Mouse (Mus musculus) stomach, embryonic 15.5 days (tissue): ENCODE measurements at regions not wholly inside any gene's neighbourhood (a gene's known extent, or its start where the extent isn't known, plus 50 kb on each side); places are given as distances from the start of the nearest gene placed in this dataset.

ENCODE experiments used
- ATAC-seq: fragments of 200-750 bp; cut with Nextera tagmentation; 2 replicates; pipeline ENCODE4 v1.8.0; 2017; ENCODE audit warnings: low read depth, moderate number of reproducible peaks, moderate TSS enrichment; ENCODE audit not compliant: insufficient read depth, low FRiP score
- H3K27ac ChIP-seq: fragments of 300-500 bp; sonication (generic); 2 replicates; pipeline ENCODE4 v1.5.1; 2015; ENCODE audit warnings: mild to moderate bottlenecking, inconsistent platforms
- H3K27me3 ChIP-seq: fragments of 300-500 bp; sonication (generic); replicated peaks from 2 replicates; pipeline ENCODE4 v1.6.1; 2015; ENCODE audit warnings: inconsistent platforms
- H3K36me3 ChIP-seq: fragments of 300-500 bp; sonication (generic); 2 replicates; pipeline ENCODE4 v1.6.1; 2015; ENCODE audit warnings: inconsistent platforms
- H3K4me1 ChIP-seq: fragments of 300-500 bp; sonication (generic); 2 replicates; pipeline ENCODE4 v1.6.1; 2015; ENCODE audit warnings: inconsistent platforms
- H3K4me2 ChIP-seq: fragments of 300-500 bp; sonication (generic); 2 replicates; pipeline ENCODE4 v1.6.1; 2015; ENCODE audit warnings: mild to moderate bottlenecking, inconsistent platforms
- H3K4me3 ChIP-seq: fragments of 300-500 bp; sonication (generic); replicated peaks from 2 replicates; pipeline ENCODE4 v1.5.1; 2015; ENCODE audit warnings: inconsistent platforms
- H3K9ac ChIP-seq: fragments of 300-500 bp; sonication (generic); 2 replicates; pipeline ENCODE4 v1.6.1; 2015; ENCODE audit warnings: inconsistent platforms
- H3K9me3 ChIP-seq: fragments of 300-500 bp; sonication (generic); 2 replicates; pipeline ENCODE4 v1.6.1; 2016; ENCODE audit warnings: inconsistent platforms
- WGBS: fragments of 180-500 bp; shearing (Covaris S2); methylation state at CpG from one replicate; pipeline ENCODE4 v1.1.7; 2015; 5-methylcytosine and 5-hydroxymethylcytosine counted together

DNA sequence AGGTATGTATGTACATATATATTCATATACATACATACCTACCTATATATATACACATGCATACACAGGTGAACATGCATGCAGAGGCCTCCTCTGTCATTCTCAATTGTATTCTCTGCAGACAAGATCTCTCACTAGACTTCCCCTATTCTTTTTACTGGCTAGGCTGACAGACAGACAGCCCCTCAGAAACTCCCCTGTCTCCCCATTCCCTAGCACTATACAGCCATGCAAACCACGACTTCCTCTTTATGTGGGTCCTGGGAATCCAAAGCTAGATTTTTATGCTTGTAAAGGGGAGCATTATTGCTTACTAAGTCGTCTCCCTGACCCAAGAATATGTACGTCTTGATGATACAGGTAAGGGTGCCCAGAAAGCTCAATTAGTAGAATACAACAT, 86.9 kb downstream of the Fam124b start:
- Histone ChIP-seq H3K27ac (no peak overlapping the region), H3K9me3 (no peaks in the 10 kb centered on the region), H3K4me1 (no peaks in the 10 kb centered on the region), H3K9ac (no peak overlapping the region), H3K4me2 (no peak overlapping the region), H3K27me3 (no peaks in the 10 kb centered on the region), H3K4me3 (no peak overlapping the region), H3K36me3 (no peaks in the 10 kb centered on the region)
- WGBS: 61% methylated on average over 3 of the region's 3 CpGs
- ATAC-seq: no peak

DNA sequence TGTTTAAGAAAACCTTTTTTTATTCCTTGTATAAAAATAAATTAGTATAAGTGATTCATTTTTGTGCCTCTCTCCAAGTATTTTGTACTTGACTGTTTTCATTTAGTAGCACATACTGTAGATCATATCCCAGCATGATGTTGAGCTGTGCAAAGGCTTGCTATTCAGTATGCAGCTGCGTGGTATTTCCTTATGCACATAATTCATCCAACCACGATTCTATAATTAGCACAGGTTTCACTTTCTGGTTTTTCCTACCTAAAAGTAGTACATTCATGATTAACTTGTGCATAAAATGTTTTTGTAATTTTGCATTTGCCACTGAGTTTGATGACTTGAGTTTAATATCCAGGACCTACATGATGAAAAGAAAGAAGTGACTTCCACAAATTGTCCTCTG, 94.3 kb downstream of the Fam124b start:
- Histone ChIP-seq H3K9ac (no peak overlapping the region), H3K36me3 (no peaks in the 10 kb centered on the region), H3K4me1 (no peaks in the 10 kb centered on the region), H3K9me3 (no peaks in the 10 kb centered on the region), H3K4me2 (no peak overlapping the region), H3K4me3 (no peak overlapping the region), H3K27ac (no peak overlapping the region), H3K27me3 (no peaks in the 10 kb centered on the region)
- WGBS: 72% methylated on average over 2 of the region's 2 CpGs
- no peak for ATAC-seq

DNA sequence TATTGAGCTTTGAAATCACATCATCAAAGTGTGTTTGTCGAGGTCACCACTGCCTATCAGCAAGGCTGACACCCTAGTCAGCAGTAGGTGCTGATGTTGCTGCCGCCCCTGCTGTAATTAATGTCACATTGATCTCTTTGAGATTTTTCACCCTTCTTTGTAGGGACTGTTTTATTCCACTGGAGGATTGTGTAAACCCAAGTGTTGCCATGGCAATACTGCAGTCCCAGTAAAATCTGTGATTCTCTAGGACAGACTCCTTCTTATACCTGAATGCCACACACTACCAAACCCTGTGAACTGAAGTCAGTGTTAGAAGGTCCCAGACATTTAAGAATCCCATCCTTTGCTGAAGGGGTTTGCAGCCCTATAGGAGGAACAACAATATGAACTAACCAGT, 102.4 kb downstream of the Fam124b start:
- no peaks in the 10 kb centered on the region for H3K4me1 ChIP-seq
- no peak overlapping the region for H3K4me3 ChIP-seq
- no peaks in the 10 kb centered on the region for H3K36me3 ChIP-seq
- no peaks in the 10 kb centered on the region for H3K9me3 ChIP-seq
- no peaks in the 10 kb centered on the region for H3K27me3 ChIP-seq
- H3K27ac ChIP-seq: no peak overlapping the region
- no peak for ATAC-seq
- H3K9ac ChIP-seq: no peak overlapping the region
- H3K4me2 ChIP-seq: no peak overlapping the region
- 63% methylated on average over 2 of the region's 2 CpGs for WGBS

DNA sequence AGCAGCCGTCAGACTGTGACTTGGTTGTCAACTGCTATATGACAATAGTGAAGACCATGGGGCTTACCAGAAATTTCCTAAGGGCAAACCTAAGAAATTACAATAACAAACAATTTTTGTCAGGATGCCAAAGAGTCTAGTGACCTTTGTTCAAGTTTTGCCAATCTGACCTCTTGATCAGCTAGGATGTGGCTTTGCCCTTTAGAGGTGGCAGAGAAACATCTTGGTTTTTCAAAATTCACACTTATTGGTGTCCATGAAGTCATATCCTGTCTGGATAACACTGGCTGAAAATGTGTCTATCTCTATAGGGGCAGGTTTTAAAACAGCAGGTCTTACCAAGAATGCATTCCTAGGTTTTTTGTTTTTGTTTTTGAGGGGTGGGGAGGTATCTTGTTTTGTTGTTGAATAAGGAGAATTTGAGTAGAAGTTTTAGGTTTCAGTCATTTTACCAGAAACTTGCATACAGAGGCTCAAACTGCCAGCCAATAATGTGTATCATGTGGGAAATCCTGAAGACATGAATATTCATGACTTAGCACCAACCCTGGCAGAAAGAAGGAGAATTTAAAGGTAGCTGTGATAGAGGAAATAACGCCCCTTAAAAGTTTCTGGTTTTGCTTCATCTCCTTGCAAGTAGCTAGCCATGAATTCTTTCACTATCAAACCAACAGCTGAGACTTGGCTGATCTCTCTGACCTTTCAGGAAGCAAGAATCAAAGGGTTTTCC, 110.4 kb downstream of the Fam124b start:
- WGBS: 73% methylated on average over 2 of the region's 2 CpGs
- ATAC-seq: no peak
- H3K27ac ChIP-seq: no peak overlapping the region
- H3K9me3 ChIP-seq: no peaks in the 10 kb centered on the region
- H3K9ac ChIP-seq: no peak overlapping the region
- no peaks in the 10 kb centered on the region for H3K36me3 ChIP-seq
- H3K4me1 ChIP-seq: no peaks in the 10 kb centered on the region
- no peaks in the 10 kb centered on the region for H3K27me3 ChIP-seq
- H3K4me2 ChIP-seq: no peak overlapping the region
- no peak overlapping the region for H3K4me3 ChIP-seq

DNA sequence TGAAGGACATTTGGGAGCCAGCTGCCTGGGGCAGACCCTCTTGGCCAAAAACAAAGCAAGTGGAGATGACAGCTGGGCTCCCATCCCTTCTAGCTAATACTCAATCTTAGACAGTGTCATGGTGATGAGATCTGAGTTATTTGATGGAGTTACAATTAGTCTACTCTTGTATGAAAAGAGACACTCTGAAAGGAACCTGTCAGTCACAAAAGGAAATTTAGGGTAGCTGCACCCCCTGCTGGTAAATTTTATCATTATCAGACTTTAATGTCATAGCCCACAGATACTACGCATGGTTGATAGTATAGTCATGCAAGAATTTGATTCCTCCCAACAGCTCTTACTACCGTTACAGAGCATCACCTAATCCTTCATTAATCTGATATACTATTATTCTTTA, 112.0 kb downstream of the Fam124b start:
- ATAC-seq: no peak
- Histone ChIP-seq H3K4me3 (no peak overlapping the region), H3K9me3 (no peaks in the 10 kb centered on the region), H3K36me3 (no peaks in the 10 kb centered on the region), H3K4me1 (no peaks in the 10 kb centered on the region), H3K4me2 (no peak overlapping the region), H3K9ac (no peak overlapping the region), H3K27ac (no peak overlapping the region), H3K27me3 (no peaks in the 10 kb centered on the region)
- 68% methylated on average over 2 of the region's 2 CpGs for WGBS

DNA sequence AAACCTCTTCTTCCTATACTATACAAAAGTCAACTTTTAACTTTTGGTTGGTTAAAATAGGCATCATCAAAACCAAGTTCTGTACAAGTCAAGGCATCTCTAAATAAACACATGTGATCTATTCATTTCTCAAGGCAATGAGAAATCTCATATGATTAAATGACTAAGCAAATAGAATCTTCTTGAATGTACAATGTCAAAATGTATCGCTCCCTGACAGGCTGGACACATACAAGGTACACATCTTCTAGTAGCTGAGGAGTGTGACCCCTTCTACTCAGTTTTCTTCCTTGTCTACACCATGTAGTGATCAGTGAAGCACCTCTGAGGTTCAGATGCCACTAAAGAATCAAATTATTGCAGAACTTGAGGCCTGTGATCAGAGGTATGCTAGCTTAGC, 120.0 kb downstream of the Fam124b start:
- no peaks in the 10 kb centered on the region for H3K27me3 ChIP-seq
- H3K4me1 ChIP-seq: no peaks in the 10 kb centered on the region
- H3K9me3 ChIP-seq: no peaks in the 10 kb centered on the region
- H3K4me3 ChIP-seq: no peak overlapping the region
- H3K9ac ChIP-seq: no peak overlapping the region
- no peaks in the 10 kb centered on the region for H3K36me3 ChIP-seq
- no peak for ATAC-seq
- 96% methylated on average over 1 of the region's 1 CpGs for WGBS
- H3K27ac ChIP-seq: no peak overlapping the region
- no peak overlapping the region for H3K4me2 ChIP-seq

DNA sequence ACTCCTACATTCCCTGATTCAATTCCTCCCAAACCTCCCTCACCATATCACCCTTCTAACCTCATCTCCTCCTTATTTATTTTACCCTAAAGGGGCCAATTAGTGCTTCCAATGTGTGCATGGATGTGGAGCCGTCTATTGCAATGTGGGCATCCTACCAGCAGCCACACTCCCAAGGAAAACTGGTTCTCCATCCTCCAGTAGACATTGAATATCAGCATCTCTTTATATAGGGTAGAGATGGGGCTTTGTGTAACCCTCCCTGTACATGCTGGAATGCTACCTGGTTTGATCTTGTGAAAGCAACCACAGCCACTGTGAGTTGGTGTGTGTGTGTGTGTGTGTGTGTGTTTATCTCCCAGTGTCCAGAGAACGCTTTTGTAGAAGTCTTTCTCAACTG, 126.5 kb downstream of the Fam124b start:
- H3K9me3 ChIP-seq: no peaks in the 10 kb centered on the region
- H3K36me3 ChIP-seq: no peaks in the 10 kb centered on the region
- WGBS: 75% methylated on average over 2 of the region's 2 CpGs
- no peaks in the 10 kb centered on the region for H3K27me3 ChIP-seq
- no peak for ATAC-seq
- no peak overlapping the region for H3K4me2 ChIP-seq
- no peak overlapping the region for H3K27ac ChIP-seq
- H3K4me3 ChIP-seq: no peak overlapping the region
- no peaks in the 10 kb centered on the region for H3K4me1 ChIP-seq
- no peak overlapping the region for H3K9ac ChIP-seq

DNA sequence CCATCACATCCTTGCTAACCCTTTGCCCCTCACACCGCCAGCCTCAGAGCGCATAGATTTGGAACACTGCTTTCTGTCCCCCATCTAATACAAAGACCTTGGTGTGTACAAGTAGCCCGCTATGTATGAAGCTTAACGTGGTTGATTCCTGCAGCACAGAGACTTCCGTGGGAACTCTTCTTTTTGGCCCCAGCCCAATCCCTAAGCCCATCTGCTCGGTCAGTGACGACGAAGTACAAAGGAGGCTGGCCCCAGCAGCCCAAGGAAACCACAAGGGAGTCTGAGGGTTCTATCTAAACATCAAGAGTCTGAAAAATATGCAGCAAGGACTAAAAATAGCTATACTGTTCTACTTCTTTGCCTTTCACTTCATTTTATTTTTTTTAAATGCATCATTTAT, 126.9 kb downstream of the Fam124b start:
- no peak for ATAC-seq
- H3K4me1 ChIP-seq: no peaks in the 10 kb centered on the region
- WGBS: 45% methylated on average over 8 of the region's 8 CpGs
- H3K4me3 ChIP-seq: no peak overlapping the region
- H3K9ac ChIP-seq: no peak overlapping the region
- H3K27ac ChIP-seq: no peak overlapping the region
- no peak overlapping the region for H3K4me2 ChIP-seq
- no peaks in the 10 kb centered on the region for H3K9me3 ChIP-seq
- no peaks in the 10 kb centered on the region for H3K27me3 ChIP-seq
- no peaks in the 10 kb centered on the region for H3K36me3 ChIP-seq

DNA sequence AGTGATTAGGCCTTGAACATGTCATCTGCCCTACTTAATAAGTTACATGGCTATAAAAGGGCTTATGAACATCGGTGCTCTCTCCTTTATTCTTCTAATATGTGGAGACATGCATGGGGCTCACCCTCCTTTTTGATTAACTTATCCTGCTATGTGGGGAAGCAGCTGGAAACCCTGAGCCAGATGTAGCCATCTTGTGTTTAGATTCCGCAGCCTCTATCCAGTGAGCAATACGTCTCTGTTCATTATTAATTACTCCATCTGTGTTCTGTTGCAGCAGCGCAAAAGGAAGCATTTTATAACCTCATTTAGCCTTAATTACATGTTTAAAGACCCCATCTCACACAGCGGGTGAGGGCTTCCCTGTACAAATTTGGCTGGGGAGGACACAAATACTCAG, 129.6 kb downstream of the Fam124b start:
- 54% methylated on average over 5 of the region's 5 CpGs for WGBS

DNA sequence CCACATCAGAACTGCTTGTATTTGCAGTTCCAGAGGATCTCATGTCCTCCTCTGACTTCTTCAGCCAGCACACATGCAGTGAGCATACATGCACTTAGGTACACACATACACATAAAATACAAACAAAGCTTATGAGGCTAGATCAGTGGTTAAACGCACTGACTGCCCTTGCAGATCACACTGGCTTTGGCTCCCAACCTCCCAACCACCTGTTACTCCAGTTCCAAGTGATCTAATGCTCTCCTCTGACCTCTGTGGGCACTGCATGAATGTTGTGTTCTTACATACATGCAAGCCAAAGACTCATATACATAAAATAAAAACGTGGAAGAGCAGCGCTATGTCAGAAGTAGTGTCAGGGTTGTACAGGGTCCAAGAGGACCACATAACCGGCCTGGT, 141.9 kb downstream of the Fam124b start:
- H3K27ac ChIP-seq: no peak overlapping the region
- H3K4me3 ChIP-seq: no peak overlapping the region
- no peak overlapping the region for H3K9ac ChIP-seq
- H3K9me3 ChIP-seq: no peaks in the 10 kb centered on the region
- 81% methylated on average over 4 of the region's 4 CpGs for WGBS
- no peak for ATAC-seq
- no peaks in the 10 kb centered on the region for H3K36me3 ChIP-seq
- H3K4me2 ChIP-seq: no peak overlapping the region
- no peaks in the 10 kb centered on the region for H3K4me1 ChIP-seq
- H3K27me3 ChIP-seq: no peaks in the 10 kb centered on the region

More for the DNA sequence above, 129.6 kb downstream of the Fam124b start:
- no peak for ATAC-seq
- H3K36me3 ChIP-seq: no peaks in the 10 kb centered on the region
- H3K4me3 ChIP-seq: no peak overlapping the region
- H3K9ac ChIP-seq: no peak overlapping the region
- no peaks in the 10 kb centered on the region for H3K4me1 ChIP-seq
- H3K27me3 ChIP-seq: no peaks in the 10 kb centered on the region
- no peaks in the 10 kb centered on the region for H3K9me3 ChIP-seq
- H3K4me2 ChIP-seq: no peak overlapping the region
- no peak overlapping the region for H3K27ac ChIP-seq

DNA sequence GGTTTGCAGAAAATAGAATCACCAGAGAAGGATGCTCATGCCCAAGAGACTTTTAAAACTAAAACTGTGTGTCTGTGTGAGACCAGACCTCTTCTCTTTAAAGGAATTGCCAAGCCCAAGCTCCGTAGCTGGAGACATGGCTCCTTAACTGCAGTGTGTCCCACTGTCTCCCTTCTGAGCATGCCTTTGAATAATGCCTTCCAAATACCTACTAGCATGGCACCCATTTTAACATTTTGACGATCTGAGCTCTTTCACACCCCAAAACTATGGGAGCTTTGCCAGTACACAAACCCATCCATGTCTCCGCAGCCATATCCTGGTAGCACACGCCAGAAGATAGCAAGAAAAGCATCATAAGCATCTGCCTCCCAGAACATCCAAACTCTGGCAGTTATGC, 143.9 kb downstream of the Fam124b start:
- no peaks in the 10 kb centered on the region for H3K9me3 ChIP-seq
- H3K36me3 ChIP-seq: no peaks in the 10 kb centered on the region
- WGBS: 86% methylated on average over 4 of the region's 4 CpGs
- H3K27ac ChIP-seq: no peak overlapping the region
- ATAC-seq: no peak
- H3K9ac ChIP-seq: no peak overlapping the region
- no peaks in the 10 kb centered on the region for H3K4me1 ChIP-seq
- H3K4me3 ChIP-seq: no peak overlapping the region
- H3K27me3 ChIP-seq: no peaks in the 10 kb centered on the region
- H3K4me2 ChIP-seq: no peak overlapping the region

DNA sequence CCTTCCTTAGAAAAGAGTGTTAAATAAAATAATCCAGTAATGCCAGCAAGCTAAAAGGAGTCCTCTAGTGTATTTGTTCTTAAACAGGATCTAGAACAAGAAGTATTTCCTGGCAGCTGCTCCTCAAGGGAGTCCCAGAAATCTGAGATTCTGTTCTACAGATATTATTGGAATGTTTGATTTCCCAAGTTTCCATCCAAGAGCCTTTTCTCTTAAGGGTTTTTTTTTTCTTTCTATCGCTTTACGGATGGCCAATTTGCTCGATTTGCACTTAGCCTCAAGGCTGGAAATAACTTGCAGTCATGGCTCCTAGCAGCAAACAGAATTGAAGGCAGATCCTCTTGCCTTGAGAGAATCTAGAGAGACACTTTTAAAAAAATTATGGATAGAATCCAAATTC, 144.3 kb downstream of the Fam124b start:
- Histone ChIP-seq H3K4me2 (no peak overlapping the region), H3K36me3 (no peaks in the 10 kb centered on the region), H3K27ac (no peak overlapping the region), H3K4me3 (no peak overlapping the region), H3K4me1 (no peaks in the 10 kb centered on the region), H3K9ac (no peak overlapping the region), H3K9me3 (no peaks in the 10 kb centered on the region), H3K27me3 (no peaks in the 10 kb centered on the region)
- WGBS: 82% methylated on average over 3 of the region's 3 CpGs
- ATAC-seq: no peak

DNA sequence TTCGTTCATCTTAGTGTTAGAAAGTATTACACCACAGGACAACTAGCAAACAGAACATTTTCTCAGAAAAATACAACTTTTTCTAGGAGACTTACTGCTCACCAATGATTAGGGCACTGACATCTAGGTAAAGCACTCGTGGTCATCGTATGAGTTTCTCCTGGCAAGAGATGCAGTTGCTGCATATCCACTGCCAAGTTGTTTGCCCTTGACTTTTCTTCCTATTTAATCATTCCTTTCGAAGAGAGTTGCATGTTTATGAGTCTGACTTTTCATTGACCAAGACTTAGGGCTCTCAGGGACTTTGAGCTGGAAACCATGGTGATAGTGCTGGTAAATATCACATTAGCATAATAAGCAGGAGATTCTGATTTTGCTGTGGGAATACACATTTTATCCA, 149.1 kb downstream of the Fam124b start:
- Histone ChIP-seq H3K27me3 (no peaks in the 10 kb centered on the region), H3K9me3 (no peaks in the 10 kb centered on the region)
- 69% methylated on average over 4 of the region's 4 CpGs for WGBS

More for the DNA sequence above, 149.1 kb downstream of the Fam124b start:
- Histone ChIP-seq H3K4me2 (no peak overlapping the region), H3K4me3 (no peak overlapping the region), H3K36me3 (no peaks in the 10 kb centered on the region), H3K4me1 (no peaks in the 10 kb centered on the region), H3K27ac (no peak overlapping the region), H3K9ac (no peak overlapping the region)
- no peak for ATAC-seq
